15 mouse cellular contexts compared by ENCODE assay signal in genomic region chr11:93502864-93503263, GRCm38 (mm10).
"Had no signal": no experiment of that assay in that cellular context is flagged by ENCODE, and none has a peak within 500 bp of the region (broad histone marks: within the 10 kb centered on the region; RNA-seq: fewer than 3 reads in every experiment).

No protein-coding gene starts in this region.

- H3K4me2 ChIP-seq: heart, embryonic 11.5 days; hindbrain, embryonic 12.5 days; hindbrain, embryonic 14.5 days; intestine, embryonic 15.5 days; limb, embryonic 13.5 days; limb, embryonic 15.5 days; liver, embryonic 12.5 days had no signal

- H3K9me3 ChIP-seq: hindbrain, embryonic 10.5 days; hindbrain, embryonic 12.5 days; intestine, embryonic 15.5 days; limb, embryonic 13.5 days; limb, embryonic 15.5 days; liver, embryonic 12.5 days had no signal

- H3K27me3 ChIP-seq: hindbrain, embryonic 12.5 days; intestine, embryonic 15.5 days; limb, embryonic 13.5 days; limb, embryonic 15.5 days; liver, embryonic 12.5 days had no signal

- H3K9ac ChIP-seq: hindbrain, embryonic 12.5 days; hindbrain, embryonic 14.5 days; intestine, embryonic 15.5 days; limb, embryonic 13.5 days; limb, embryonic 15.5 days; liver, embryonic 12.5 days; liver, embryonic 14.5 days had no signal

- H3K27ac ChIP-seq: heart, adult 2 months; hindbrain, embryonic 10.5 days; hindbrain, embryonic 12.5 days; hindbrain, embryonic 14.5 days; intestine, embryonic 15.5 days; layer of hippocampus, adult 2 months; limb, embryonic 13.5 days; limb, embryonic 15.5 days; liver, embryonic 12.5 days; liver, embryonic 14.5 days had no signal

- ATAC-seq: hindbrain, embryonic 16.5 days; inflammation-experienced regulatory T-cells, adult 6 months; intestine, embryonic 15.5 days; intestine, postnatal 0 days; liver, embryonic 12.5 days had no signal

- H3K4me3 ChIP-seq: heart, adult 2 months; hindbrain, embryonic 10.5 days; hindbrain, embryonic 12.5 days; intestine, embryonic 15.5 days; layer of hippocampus, adult 2 months; limb, embryonic 13.5 days; limb, embryonic 15.5 days; liver, embryonic 12.5 days had no signal

- H3K4me1 ChIP-seq: intestine, embryonic 15.5 days; limb, embryonic 15.5 days; liver, embryonic 12.5 days had no signal

- H3K36me3 ChIP-seq: hindbrain, embryonic 10.5 days; hindbrain, embryonic 12.5 days; intestine, embryonic 15.5 days; limb, embryonic 13.5 days; limb, embryonic 15.5 days; liver, embryonic 12.5 days had no signal

- DNase-seq: gastrocnemius, postnatal 36 days had no signal
